Comparison of ENCODE assay signal across 16 mouse cellular contexts in the genomic region with DNA sequence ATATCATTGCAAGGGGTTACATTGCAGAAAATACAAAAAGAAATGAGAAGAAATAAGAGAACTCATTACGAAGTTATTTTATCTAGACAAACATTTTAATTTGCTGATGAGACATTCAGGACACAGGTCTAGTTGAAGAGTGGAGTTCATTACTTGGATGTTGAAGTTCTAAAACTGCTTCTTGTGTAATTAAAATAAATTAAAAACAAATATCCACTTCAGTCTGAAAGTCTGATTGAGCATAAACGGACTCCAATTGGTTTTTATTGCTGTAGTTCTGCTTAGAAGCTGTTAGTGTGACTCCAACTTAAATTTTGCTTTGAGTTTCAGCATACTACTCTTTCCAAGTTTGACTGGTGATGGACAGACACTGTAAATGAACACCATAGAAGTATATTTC.
DNase-seq lines count a peak whose midpoint lies in the region; ATAC-seq lines count a peak whose summit lies in the region.
"Had no signal": no experiment of that assay in that cellular context is flagged by ENCODE, and none has a peak within 500 bp of the region (broad histone marks: within the 10 kb centered on the region; RNA-seq: fewer than 3 reads in every experiment).

No protein-coding gene starts in this region.

- WGBS in forebrain, embryonic 13.5 days = 9% methylated on average over 2 of the region's 2 CpGs
- WGBS in hindbrain, embryonic 14.5 days = 33% methylated on average over 2 of the region's 2 CpGs
- WGBS in midbrain, embryonic 15.5 days = 22% methylated on average over 2 of the region's 2 CpGs
- WGBS in limb, embryonic 10.5 days = 70% methylated on average over 2 of the region's 2 CpGs

- peaks cover 42% of the 10 kb centered on the region for H3K36me3 ChIP-seq in forebrain, embryonic 13.5 days (ENCODE audit: poor library complexity, severe bottlenecking)
- peaks cover 52% of the 10 kb centered on the region for H3K36me3 ChIP-seq in hindbrain, embryonic 14.5 days (replicated peaks; ENCODE audit: control insufficient read depth, insufficient read depth)
- no peaks in the 10 kb centered on the region for H3K36me3 ChIP-seq in midbrain, embryonic 15.5 days (replicated peaks)
- H3K36me3 ChIP-seq in limb, embryonic 10.5 days = no peaks in the 10 kb centered on the region
- H3K36me3 ChIP-seq: heart, embryonic 15.5 days had no signal

- H3K27ac ChIP-seq in forebrain, embryonic 13.5 days = peak overlapping the region; percentile 99
- peak overlapping the region; percentile 100 for H3K27ac ChIP-seq in hindbrain, embryonic 14.5 days
- H3K27ac ChIP-seq in midbrain, embryonic 15.5 days = peak overlapping the region; percentile 77
- H3K27ac ChIP-seq in limb, embryonic 10.5 days = no peak overlapping the region
- H3K27ac ChIP-seq: heart, embryonic 15.5 days had no signal

- intact Hi-C loops in heart, postnatal 10 days (cut with DNase I) = no loop called here

- ATAC-seq in forebrain, embryonic 13.5 days = no peak
- ATAC-seq in hindbrain, embryonic 14.5 days (ENCODE audit: low FRiP score) = no peak
- no peak for ATAC-seq in midbrain, embryonic 15.5 days (replicated peaks)
- ATAC-seq: inflammation-experienced regulatory T-cells, adult 6 months had no signal

- peak overlapping the region; percentile 99 for H3K9ac ChIP-seq in forebrain, embryonic 13.5 days
- H3K9ac ChIP-seq in hindbrain, embryonic 14.5 days = peak overlapping the region; percentile 95
- peak overlapping the region; percentile 27; the same call in 1 of the 2 replicates for H3K9ac ChIP-seq in midbrain, embryonic 15.5 days
- H3K9ac ChIP-seq: heart, embryonic 15.5 days had no signal

- peak; percentile 18 for DNase-seq in brain, embryonic 18.5 days (ENCODE audit: low read depth, low spot score)
- no peak for DNase-seq in hindbrain, embryonic 14.5 days (ENCODE audit: low spot score)
- DNase-seq in heart, postnatal 10 days = no peak
- DNase-seq in cerebellum, adult 11 months = no peak
- no peak for DNase-seq in limb, embryonic 10.5 days (ENCODE audit: low spot score)
- DNase-seq in heart, adult 11 months = no peak
- DNase-seq: adrenal gland, postnatal 10 days; lung, postnatal 36 days; right cerebral cortex, postnatal 4 days; thymus, adult 18-20 months had no signal

- H3K4me3 ChIP-seq in forebrain, embryonic 13.5 days = peak overlapping the region; percentile 72
- peak overlapping the region; percentile 90 for H3K4me3 ChIP-seq in hindbrain, embryonic 14.5 days (replicated peaks; ENCODE audit: low read length)
- peak overlapping the region; percentile 47 for H3K4me3 ChIP-seq in midbrain, embryonic 15.5 days
- H3K4me3 ChIP-seq in limb, embryonic 10.5 days = no peak overlapping the region
- H3K4me3 ChIP-seq: erythroblast, embryonic 14.5 days; heart, embryonic 15.5 days had no signal

- H3K9me3 ChIP-seq in forebrain, embryonic 13.5 days (replicated peaks) = no peaks in the 10 kb centered on the region
- no peaks in the 10 kb centered on the region for H3K9me3 ChIP-seq in hindbrain, embryonic 14.5 days (ENCODE audit: control insufficient read depth, low read length)
- no peaks in the 10 kb centered on the region for H3K9me3 ChIP-seq in midbrain, embryonic 15.5 days
- no peaks in the 10 kb centered on the region for H3K9me3 ChIP-seq in limb, embryonic 10.5 days (replicated peaks)
- H3K9me3 ChIP-seq: G1E; heart, embryonic 15.5 days had no signal

- H3K4me2 ChIP-seq in forebrain, embryonic 13.5 days = peak overlapping the region; percentile 85
- peak overlapping the region; percentile 87 for H3K4me2 ChIP-seq in hindbrain, embryonic 14.5 days (replicated peaks)
- H3K4me2 ChIP-seq in midbrain, embryonic 15.5 days = peak overlapping the region; percentile 64
- H3K4me2 ChIP-seq: heart, embryonic 15.5 days had no signal

- peaks cover 31% of the 10 kb centered on the region for H3K4me1 ChIP-seq in forebrain, embryonic 13.5 days
- peaks cover 29% of the 10 kb centered on the region for H3K4me1 ChIP-seq in hindbrain, embryonic 14.5 days (replicated peaks; ENCODE audit: control insufficient read depth, insufficient read depth, low read length)
- H3K4me1 ChIP-seq in midbrain, embryonic 15.5 days = peaks cover 26% of the 10 kb centered on the region
- H3K4me1 ChIP-seq in limb, embryonic 10.5 days = peaks cover 21% of the 10 kb centered on the region

- H3K27me3 ChIP-seq in forebrain, embryonic 13.5 days = no peaks in the 10 kb centered on the region
- no peaks in the 10 kb centered on the region for H3K27me3 ChIP-seq in hindbrain, embryonic 14.5 days (ENCODE audit: control insufficient read depth, insufficient read depth, low read length)
- H3K27me3 ChIP-seq in midbrain, embryonic 15.5 days (replicated peaks) = no peaks in the 10 kb centered on the region
- H3K27me3 ChIP-seq in limb, embryonic 10.5 days (ENCODE audit: low read depth, poor library complexity, severe bottlenecking) = peaks cover 69% of the 10 kb centered on the region

Comparison
In these comparisons a context has a peak if more than half of its experiments do, and no peak if none do; other contexts are left out.
1. H3K9ac ChIP-seq: peak in every context shown above with its lines; median percentile 99 in forebrain, embryonic 13.5 days; 95 in hindbrain, embryonic 14.5 days; 27 in midbrain, embryonic 15.5 days.